Mouse (Mus musculus): ENCODE results near the gene Masp2.

GRCm38 (mm10) chr4:148651045-148651444, 48.7 kb downstream of the Masp2 start:
- TF ChIP-seq CTCF (IDR thresholded peaks at IDR 0.05; ENCODE audit: low read depth), result no peak
- no peak for TF ChIP-seq EP300 (IDR thresholded peaks at IDR 0.05; ENCODE audit: low read depth)

Measured in heart, postnatal 0 days (tissue).